Mouse (Mus musculus) midbrain, embryonic 13.5 days (tissue): ENCODE data around the gene H2-Q7. TPM values are rescaled to one million over a fixed set of nuclear protein-coding genes. Genes with fewer than 3 reads are reported as not detected.

Experiments
- ATAC-seq: fragments of 200-750 bp; cut with Nextera tagmentation; 2 replicates; pipeline ENCODE4 v1.8.0; 2017; ENCODE audit warnings: mild to moderate bottlenecking, moderate TSS enrichment, moderate library complexity
- H3K27ac ChIP-seq: fragments of 300-500 bp; sonication (generic); 2 replicates; pipeline ENCODE4 v1.5.1; 2015; ENCODE audit warnings: inconsistent platforms, mild to moderate bottlenecking, moderate library complexity
- H3K27me3 ChIP-seq: fragments of 300-500 bp; sonication (generic); 2 replicates; pipeline ENCODE4 v1.6.1; 2015; ENCODE audit warnings: mild to moderate bottlenecking, inconsistent platforms
- H3K36me3 ChIP-seq: fragments of 300-500 bp; sonication (generic); 2 replicates; pipeline ENCODE4 v1.6.1; 2015; ENCODE audit warnings: mild to moderate bottlenecking, inconsistent platforms
- H3K4me1 ChIP-seq: fragments of 300-500 bp; sonication (generic); replicated peaks from 2 replicates; pipeline ENCODE4 v1.6.1; 2015; ENCODE audit warnings: inconsistent platforms
- H3K4me2 ChIP-seq: fragments of 300-500 bp; sonication (generic); replicated peaks from 2 replicates; pipeline ENCODE4 v1.6.1; 2015; ENCODE audit warnings: moderate library complexity, mild to moderate bottlenecking, inconsistent platforms
- H3K4me3 ChIP-seq: fragments of 300-500 bp; sonication (generic); replicated peaks from 2 replicates; pipeline ENCODE4 v1.5.1; 2015; ENCODE audit warnings: mild to moderate bottlenecking, inconsistent platforms
- H3K9ac ChIP-seq: fragments of 300-500 bp; sonication (generic); replicated peaks from 2 replicates; pipeline ENCODE4 v1.6.1; 2015; ENCODE audit warnings: mild to moderate bottlenecking, inconsistent platforms
- H3K9me3 ChIP-seq: fragments of 300-500 bp; sonication (generic); 2 replicates; pipeline ENCODE4 v1.6.1; 2016; ENCODE audit warnings: mild to moderate bottlenecking, inconsistent platforms
- WGBS: fragments of 180-500 bp; shearing (Covaris S2); methylation state at CpG from one replicate; pipeline ENCODE4 v1.1.7; 2015; 5-methylcytosine and 5-hydroxymethylcytosine counted together
- polyA plus RNA-seq: library from polyadenylated mRNA; unstranded; fragments of >200 nt; fragmentation: Nextera tagmentation; extraction: Ambion mirVana; gene quantifications from 2 replicates; pipeline ENCODE4 v1.2.1, GENCODE M21; 2015

Gene H2-Q7
- polyA plus RNA-seq, 1 experiment from 2014 or later: 2.5 TPM

GRCm38 (mm10) chr17:35488041-35488440 is 49.1 kb downstream of the H2-Q7 start:
- Histone ChIP-seq H3K36me3 (no peaks in the 10 kb centered on the region), H3K4me1 (peaks cover 5% of the 10 kb centered on the region; the same call in 1 of the 2 replicates), H3K9ac (no peak overlapping the region), H3K4me2 (no peak overlapping the region), H3K4me3 (no peak overlapping the region), H3K27ac (no peak overlapping the region), H3K9me3 (no peaks in the 10 kb centered on the region), H3K27me3 (0 out of 2 replicates have a peak, but pooled peaks cover 2% of the 10 kb centered on the region)
- ATAC-seq: no peak
- WGBS: 93% methylated on average over 2 of the region's 2 CpGs

- no peak overlapping the region for H3K4me2 ChIP-seq
- 55% methylated on average over 5 of the region's 5 CpGs for WGBS
- H3K27me3 ChIP-seq: no peaks in the 10 kb centered on the region
- ATAC-seq: no peak
- no peaks in the 10 kb centered on the region for H3K9me3 ChIP-seq
- H3K9ac ChIP-seq: no peak overlapping the region
- no peaks in the 10 kb centered on the region for H3K36me3 ChIP-seq
- no peak overlapping the region for H3K4me3 ChIP-seq
- H3K27ac ChIP-seq: no peak overlapping the region
- peaks cover 5% of the 10 kb centered on the region; the same call in 1 of the 2 replicates for H3K4me1 ChIP-seq
Observed at GRCm38 (mm10) chr17:35490320-35490719, 51.4 kb downstream of the H2-Q7 start.

Other genes starting within 250 kb of the H2-Q7 start
- gene Ltb, start 244.7 kb upstream of the H2-Q7 start, polyA plus RNA-seq: 0.35 and 0.76 TPM in 2 replicates
- gene Tnf, start 237.1 kb upstream of the H2-Q7 start, polyA plus RNA-seq: not detected in 2 replicates
- gene Lta, start 233.8 kb upstream of the H2-Q7 start, polyA plus RNA-seq: 0.11 and 0.23 TPM in 2 replicates
- 0.57 and 0.79 TPM in 2 replicates for gene Gm16181, start 218.3 kb upstream of the H2-Q7 start, polyA plus RNA-seq
- gene Atp6v1g2, start 205.5 kb upstream of the H2-Q7 start, polyA plus RNA-seq: 41.6 and 43.0 TPM in 2 replicates
- 8.3 and 11.0 TPM in 2 replicates for gene Nfkbil1, start 203.4 kb upstream of the H2-Q7 start, polyA plus RNA-seq
- gene Ddx39b, start 197.4 kb upstream of the H2-Q7 start, polyA plus RNA-seq: 460 and 465 TPM in 2 replicates
- 49.5 and 52.5 TPM in 2 replicates for gene H2-D1, start 176.4 kb upstream of the H2-Q7 start, polyA plus RNA-seq
- 0.11 and 0.17 TPM in 2 replicates for gene H2-Q1, start 118.8 kb upstream of the H2-Q7 start, polyA plus RNA-seq
- 0.26 and 0.30 TPM in 2 replicates for gene H2-Q2, start 96.9 kb upstream of the H2-Q7 start, polyA plus RNA-seq
- 1.00 and 1.3 TPM in 2 replicates for gene H2-Q4, start 59.5 kb upstream of the H2-Q7 start, polyA plus RNA-seq
- 0.17 TPM in 2 replicates for gene H2-Q6, start 14.3 kb upstream of the H2-Q7 start, polyA plus RNA-seq
- gene H2-Q10, start 30.9 kb downstream of the H2-Q7 start, polyA plus RNA-seq: 0.09 and 0.69 TPM in 2 replicates
- not detected in 2 replicates for gene Pou5f1, start 66.9 kb downstream of the H2-Q7 start, polyA plus RNA-seq
- 23.1 and 23.2 TPM in 2 replicates for gene Tcf19, start 77.7 kb downstream of the H2-Q7 start, polyA plus RNA-seq
- gene Cchcr1, start 77.9 kb downstream of the H2-Q7 start, polyA plus RNA-seq: 6.5 and 8.4 TPM in 2 replicates
- gene Psors1c2, start 94.0 kb downstream of the H2-Q7 start, polyA plus RNA-seq: 0.73 and 1.1 TPM in 2 replicates
- 0.06 and 0.11 TPM in 2 replicates for gene Cdsn, start 113.0 kb downstream of the H2-Q7 start, polyA plus RNA-seq
- gene 2300002M23Rik, start 128.3 kb downstream of the H2-Q7 start, polyA plus RNA-seq: not detected in 2 replicates
- gene Sfta2, start 162.4 kb downstream of the H2-Q7 start, polyA plus RNA-seq: not detected in 2 replicates
- not detected in 2 replicates for gene Gm9573, start 187.5 kb downstream of the H2-Q7 start, polyA plus RNA-seq
- not detected in 2 replicates for gene Mucl3, start 204.5 kb downstream of the H2-Q7 start, polyA plus RNA-seq
- 13.0 and 15.1 TPM in 2 replicates for gene Vars2, start 228.4 kb downstream of the H2-Q7 start, polyA plus RNA-seq
- 31.5 and 32.0 TPM in 2 replicates for gene Gtf2h4, start 234.6 kb downstream of the H2-Q7 start, polyA plus RNA-seq